Mouse (Mus musculus) monocyte, adult 5-6 weeks (primary cell): ENCODE data around the gene Agk. TPM values are rescaled to one million over a fixed set of nuclear protein-coding genes. Genes with fewer than 3 reads are reported as not detected.

ENCODE experiments used
- ATAC-seq: fragments of 153-309, 156-312 bp; replicated peaks from 2 replicates; pipeline ENCODE4 v1.8.0; 2017; ENCODE audit warnings: mild to moderate bottlenecking; ENCODE audit not compliant: low TSS enrichment, insufficient number of reproducible peaks, severe bottlenecking, poor library complexity, low FRiP score
- total RNA-seq: library from RNA; stranded (forward); fragments of 200-1000, 200-491, 200-594 nt; gene quantifications from 3 replicates; pipeline ENCODE4 v1.2.3, GENCODE M21; 2017

Gene Agk
- total RNA-seq: 12.5 to 16.8 TPM (median 12.7 TPM) in 3 replicates

DNA sequence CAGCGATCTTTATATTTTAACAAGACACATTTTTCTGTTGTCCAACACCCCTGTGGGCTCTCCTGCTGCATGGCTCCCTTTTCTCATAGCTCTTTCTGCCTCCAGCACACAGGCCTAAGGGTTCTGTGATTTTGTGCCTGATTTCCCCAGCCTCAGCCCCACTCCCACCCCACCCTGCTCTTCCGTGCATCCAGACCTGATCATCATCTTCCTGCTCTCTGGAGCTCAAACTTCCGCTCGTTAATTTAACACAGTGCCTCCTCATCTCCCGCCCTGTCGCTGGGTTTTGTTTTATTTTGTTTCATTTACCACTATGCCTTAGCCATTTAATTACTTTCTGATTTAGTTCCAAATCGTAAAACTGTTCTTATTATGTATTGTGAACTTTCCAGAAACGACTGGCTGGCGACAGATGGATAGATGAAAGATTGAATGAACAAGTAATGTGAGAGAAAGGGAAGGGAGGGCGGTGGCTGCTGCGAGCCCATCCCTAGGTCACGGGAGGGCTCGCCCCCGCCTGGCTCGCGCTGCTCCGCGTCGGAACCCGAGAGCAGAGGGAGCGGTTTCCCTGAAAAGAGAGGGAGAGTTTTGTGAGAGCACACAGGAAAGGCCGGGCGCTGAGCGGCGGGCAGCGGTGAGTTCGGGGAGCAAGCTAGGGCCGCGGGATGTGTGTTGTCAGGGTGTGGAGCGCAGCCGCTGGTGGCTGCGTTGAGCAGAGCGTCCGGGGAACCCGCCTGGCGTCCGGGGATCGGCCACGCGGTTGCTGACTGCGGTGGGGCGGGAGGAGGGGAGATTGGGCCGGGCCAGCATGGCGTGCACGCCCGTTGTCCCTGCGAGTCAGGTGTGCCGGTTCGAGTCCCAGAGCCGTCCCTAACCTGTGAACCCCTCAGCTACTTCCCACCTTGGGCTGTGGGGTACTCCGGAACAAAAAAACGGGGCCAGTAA, at the start of gene Agk:
Gene Agk, plus strand, starts transcription at position 276 of the 945 bp plus-strand sequence.
- ATAC-seq: peak; percentile 83

DNA sequence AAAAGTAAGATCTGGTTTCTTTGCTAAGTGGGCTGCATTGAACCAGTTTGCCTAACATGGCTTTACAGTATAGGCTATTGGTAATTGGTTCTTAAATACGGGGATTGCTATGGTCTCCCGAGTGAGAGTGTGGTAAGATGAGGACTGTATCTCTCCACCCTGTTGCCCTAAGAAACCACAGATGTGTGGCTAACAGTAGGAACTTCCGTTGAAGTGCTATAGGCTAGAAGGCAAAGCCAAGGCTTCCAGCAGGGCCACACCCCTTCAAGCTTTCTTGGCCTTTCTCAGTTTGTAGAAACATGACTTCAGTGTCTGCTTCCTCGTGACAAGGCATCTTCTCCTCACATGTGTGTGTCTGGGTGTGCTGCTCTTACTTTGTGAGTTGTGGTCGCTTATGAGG, 24.3 kb upstream of the Agk start:
- no peak for ATAC-seq

DNA sequence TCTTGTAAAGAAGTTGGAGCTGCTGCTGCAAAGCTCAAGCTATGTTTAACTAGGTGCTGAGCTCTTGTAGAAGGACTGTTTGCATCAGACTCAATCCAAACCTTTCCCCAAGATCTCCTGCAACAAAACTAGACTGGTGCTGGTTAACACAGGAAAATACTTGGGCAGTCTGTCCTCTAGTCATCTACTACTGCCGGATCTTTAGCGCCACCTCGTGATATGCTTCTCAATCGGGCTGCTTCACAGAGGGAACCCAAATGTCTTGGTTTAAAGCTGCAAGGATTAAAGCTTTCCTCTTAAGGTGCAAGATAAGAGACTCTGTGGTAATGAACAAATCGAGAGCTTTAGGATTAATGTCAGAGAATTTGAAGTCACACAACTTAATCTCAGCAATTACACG, 21.6 kb upstream of the Agk start:
- ATAC-seq: no peak

DNA sequence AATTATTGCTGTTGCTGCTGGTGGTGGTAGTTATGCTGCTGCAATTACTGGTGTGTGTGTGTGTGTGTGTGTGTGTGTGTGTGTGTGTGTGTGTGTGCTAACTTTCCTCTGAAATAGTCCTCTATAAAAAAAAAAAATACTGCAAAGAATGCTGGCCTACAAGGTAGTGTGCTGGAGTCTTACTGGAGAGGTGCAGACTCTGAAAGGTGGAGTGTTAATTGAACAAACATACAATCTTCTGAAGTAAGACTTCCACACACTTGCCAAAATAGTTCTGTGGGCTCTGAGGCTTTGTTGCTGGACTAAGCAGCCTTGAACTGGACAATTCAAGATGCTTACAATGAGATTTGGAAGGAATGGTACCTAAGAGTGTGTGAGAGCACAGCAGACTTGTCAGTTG, 20.0 kb upstream of the Agk start:
- ATAC-seq: no peak

DNA sequence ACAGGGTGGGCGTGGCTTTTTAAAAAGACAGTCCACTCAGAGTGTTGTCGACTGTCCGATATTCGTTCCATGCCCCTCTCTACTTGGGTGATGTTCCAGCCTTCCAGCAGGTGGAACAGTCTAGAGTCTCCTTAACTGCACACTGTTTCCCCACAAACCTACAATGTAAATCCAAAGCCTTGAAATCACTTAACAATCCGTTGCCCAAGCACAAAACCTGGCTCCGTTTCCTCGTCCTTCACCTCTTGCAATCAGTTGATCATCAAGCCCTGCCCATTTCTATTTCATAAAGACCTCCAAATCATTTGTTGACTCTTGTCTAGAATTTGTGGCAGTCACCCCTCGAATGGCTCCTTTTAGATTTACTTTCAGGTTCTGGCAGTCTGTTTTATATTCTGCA, 1.4 kb downstream of the Agk start:
- no peak for ATAC-seq

DNA sequence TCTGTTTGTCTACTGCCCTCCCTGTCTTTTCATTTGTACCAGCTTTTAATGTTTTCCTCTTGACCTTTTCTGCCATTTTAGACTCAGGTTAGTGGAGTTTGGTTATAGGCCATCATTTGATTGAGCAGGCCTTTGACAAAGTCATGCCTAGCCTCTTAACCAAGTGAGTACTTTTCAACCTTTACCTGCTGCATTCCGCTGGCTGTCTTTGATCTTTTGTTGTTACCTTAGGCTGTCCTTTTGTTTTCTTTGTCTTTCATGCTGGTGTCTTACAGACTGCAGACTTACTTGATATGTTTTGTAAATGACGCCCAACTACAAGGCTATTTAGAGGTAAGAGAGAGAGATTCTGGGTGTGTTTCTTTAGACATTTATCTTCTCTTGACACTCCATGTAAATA, 8.5 kb downstream of the Agk start:
- ATAC-seq: no peak

DNA sequence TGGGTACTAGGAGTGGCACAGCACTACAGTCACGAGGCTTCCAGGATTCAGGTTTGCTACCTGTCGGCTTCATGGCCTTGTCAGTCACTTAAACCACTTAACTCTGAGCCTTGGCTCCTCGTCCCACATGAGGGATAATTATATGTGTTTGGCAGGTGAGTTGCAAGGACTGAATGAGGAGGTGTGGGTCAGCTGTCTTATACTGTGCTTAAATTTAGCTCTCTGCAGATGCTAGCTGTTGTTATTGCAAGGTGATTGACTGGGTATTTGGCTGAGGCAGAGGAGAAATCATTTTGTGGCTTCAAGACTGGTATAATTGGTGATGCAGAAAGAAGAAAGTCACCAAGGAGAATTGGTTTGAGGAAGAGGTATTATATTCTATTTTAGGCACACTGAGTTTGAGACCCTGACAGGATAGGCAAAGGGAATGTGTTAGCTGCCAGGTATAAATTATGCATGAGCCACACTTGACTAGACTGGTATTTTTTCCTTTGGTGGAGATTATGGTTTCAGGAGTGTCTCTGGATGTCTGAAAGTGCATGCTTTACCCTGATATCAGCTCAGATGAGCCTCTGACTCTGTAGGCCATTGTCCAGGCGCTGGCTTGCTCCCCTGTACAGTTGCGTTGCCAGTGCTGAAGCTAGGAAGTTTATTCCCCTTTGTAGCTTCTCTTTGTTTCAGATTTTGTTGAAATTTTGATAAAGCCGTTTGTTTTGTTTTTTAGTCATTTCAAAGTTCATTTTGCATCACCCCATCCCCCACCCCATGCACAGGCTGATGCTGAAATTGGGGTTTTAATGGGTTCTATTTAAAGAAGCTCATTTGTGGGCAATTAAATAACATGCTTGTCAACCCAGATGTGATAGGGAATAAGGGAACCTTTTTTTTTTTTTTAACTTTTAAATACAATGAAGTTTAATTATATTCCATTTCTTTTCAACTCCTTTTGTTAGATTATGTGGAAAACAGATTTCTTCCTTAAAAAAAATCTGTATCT, 12.1 kb downstream of the Agk start:
- ATAC-seq: no peak

DNA sequence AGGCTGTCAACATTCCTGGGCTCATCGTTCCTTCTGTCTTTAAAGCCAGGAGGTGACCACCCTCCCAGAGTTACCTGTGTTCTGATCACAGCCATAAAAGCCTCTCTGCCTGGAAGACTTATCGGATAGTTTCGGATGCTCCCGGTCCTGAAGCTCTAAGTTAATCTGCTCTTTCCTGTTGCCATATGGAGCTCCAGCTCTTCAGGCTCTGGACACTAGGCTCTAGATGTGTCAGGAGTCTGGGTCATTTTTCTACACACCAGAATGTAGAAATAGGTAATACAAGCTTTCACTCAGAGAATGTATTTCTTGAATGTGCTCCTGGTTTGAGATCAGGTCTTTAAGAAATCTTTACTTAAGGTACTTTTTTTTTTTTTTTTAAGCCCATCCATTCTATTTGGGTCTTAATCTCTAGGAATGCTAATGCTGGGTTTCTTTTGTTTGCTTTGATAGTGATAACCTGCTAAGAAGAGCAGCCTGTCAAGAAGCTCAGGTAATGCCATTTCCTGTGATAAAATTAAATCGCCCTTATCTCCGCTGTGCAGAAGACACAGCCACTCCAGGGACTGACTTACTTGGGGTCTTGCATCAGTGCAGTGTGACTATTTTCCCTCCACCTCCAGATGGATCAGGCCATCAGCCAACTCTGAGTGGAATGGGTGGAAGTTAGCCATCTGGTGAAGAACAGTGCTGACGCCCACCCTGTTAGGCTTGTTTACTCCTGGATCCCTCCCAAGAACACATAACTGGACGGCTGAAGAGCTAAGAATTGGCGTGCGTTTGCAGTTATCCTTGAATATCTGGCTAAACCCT, 22.2 kb downstream of the Agk start:
- ATAC-seq: no peak

DNA sequence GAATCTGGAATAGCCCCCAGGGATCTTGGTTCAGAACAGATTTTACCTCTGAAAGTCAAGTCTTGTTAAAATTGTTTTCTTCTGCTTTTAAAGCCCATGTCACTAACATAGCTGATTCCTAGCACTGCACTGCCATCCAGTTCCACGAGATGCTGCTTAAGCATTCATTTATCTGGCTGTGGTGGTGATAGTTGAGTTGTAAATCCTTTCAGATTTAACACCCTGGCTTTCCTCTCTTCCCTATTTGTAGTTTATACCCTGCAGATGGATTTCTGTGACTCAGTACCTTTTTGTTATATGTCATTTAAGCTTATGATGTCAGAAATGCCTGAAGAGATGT, 22.8 kb downstream of the Agk start:
- no peak for ATAC-seq

DNA sequence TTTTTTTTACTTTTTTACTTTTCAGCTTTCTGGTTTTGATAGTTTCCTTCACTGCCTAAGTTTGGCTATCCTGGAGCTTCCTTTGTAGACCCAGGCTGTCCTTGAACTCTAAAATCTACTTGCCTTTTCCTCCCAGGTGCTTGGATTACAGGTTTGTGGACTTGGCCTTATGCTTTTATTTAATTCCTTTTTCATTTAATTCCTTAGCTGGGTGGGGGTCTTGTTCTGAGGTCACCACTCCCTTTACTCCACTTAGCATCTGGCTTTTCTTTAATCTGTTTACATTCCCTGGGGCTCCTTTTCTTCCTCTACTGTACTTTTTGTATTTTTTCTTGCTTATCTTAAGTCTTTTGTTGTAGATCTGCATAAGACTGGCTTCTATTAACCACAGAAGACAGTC, 25.1 kb downstream of the Agk start:
- no peak for ATAC-seq

DNA sequence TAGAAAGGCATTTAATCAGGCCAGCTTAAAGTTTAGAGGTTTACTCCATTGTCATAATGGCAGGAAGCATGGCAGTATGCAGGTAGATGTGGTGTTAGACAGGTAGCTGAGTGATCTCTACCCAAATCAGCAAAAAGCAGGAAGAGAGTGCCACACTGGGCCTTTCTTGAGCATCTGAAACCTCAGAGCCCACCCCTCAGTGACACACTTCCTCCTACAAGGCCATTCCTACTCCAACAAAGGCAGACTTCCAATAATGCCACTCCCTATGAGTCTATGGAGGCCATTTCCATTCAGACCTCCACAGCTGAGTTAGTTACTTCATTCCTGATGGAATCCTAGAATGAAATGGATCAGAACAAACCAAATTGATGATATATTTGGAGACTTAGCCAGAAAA, 25.9 kb downstream of the Agk start:
- ATAC-seq: no peak

DNA sequence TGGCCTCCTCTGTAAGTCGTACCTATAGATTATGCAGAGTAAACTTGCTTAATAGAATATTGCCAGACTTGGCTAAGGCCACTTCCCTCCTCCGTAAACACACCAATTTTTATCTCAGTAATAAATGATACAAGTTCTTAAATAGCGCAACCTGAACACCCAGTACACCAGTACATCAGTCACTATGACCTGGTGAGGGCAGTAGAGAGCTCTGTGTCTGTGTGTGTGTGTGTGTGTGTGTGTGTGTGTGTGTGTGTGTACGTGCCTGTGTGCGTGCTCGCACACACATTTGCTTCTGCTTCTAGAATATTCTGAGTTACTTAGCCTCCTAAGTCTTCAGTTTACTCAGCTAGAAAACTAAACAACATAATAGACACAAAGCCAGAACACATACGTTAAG, 28.4 kb downstream of the Agk start:
- no peak for ATAC-seq

DNA sequence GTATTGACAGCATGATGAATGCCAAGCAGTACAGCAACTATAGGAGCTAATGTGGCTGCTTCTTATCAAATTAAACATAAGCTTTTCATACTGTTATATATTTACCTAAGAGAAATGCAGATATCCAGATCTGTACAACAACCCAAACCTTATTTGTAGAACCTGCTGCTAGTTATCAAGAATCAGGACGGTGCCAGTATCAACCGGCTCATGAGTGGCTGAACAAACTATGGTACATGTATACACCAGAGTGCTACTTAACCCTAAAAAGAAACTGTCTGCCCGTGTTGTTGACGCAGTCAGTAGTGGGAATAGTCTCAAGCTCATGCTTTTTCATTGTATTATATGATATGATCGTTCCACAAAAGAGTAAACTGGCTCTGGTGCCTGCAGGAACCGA, 46.1 kb downstream of the Agk start:
- no peak for ATAC-seq

DNA sequence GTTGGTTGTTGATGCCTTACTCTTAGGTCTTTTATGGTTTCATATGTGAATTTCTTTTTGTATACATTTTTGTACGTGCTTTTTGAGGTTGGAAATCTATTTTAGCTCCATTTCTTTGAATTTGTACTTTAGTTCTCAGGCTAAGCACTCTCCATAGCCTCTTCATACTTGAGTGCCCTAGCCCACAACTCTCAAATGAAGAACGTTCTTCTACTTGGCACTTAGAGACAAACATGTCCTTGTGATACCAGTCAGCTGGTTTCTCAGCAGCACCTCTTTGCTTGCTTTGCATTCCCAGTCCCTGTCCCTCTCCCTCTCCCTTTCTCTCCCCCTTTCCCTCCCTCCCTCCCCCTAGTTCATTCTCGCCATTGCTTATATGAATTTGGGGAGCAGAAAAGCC, 55.2 kb downstream of the Agk start:
- no peak for ATAC-seq

DNA sequence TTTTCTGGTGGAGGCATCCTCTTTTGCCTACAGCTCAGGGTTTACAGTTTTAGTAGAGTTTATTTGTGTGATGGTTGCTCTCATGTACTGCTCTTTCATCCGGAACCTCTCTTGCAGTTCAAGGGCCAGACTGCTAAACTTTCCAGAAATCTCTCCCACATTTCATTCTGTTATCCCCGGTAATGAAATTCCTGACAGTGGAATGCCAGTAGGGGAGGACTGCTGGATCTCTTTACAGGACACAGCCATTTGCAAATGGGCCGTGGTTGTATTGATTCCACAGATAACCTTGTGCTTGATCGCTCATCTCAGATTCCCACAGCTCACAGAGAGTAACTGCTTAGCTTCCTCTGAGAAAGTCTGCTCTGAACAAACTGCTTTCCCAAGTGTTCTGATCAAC, 56.9 kb downstream of the Agk start:
- ATAC-seq: no peak

DNA sequence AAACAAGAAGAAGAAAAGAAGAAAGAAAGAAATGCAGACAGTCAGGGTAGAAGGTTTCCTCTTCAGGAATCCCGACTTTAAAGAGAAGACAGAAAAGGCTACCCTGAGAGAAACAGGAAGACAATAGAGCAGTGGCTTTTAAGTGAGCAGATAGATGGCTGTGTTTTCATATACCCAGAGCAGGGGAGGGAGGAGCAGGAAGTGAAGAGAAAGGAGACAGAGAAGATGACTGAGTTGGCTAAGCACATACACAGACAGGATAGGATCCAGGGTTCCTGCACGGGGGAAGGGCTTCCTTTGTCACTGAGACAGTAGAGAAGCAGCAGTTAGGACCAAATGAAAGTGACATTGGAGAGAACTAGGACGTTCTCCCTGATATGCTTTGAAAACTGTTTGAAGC, 60.7 kb downstream of the Agk start:
- no peak for ATAC-seq

DNA sequence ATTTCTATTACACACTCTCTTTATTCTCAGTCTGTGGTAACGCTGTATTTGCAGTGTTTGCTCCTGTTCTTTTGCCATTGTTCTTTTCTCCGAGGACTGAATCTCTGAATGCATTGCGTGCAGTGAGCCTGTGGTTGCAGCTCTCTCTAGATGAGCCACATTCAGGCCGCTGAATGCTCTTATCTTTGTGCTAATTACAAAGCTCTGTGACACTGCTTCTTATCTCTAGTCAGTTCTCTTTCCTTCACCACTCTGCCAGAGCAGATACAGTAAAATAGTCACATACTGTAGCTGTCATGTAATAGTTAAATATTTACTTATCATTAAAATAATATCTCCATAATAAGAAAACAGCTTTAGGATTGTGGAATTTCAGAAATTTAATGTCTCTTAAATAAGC, 63.7 kb downstream of the Agk start:
- ATAC-seq: no peak

DNA sequence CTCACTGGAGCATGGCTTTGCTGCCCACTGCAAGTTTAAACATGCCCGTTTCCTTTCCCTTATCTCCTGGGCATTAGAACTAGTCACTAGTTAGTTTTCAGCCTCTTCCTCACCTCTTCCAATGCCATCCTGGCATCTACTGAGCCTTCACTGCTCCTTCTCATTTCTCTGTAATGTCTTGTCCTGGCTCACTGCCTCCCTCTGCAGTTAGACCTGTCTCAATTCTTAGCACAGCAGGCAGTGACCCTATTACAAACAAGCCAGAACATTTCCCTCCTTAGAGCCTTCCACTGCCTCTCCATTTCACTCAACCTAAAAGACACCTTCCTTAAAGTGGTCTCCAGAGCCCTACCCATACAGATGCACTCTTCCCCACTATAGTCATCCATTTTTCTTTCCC, 66.0 kb downstream of the Agk start:
- no peak for ATAC-seq

DNA sequence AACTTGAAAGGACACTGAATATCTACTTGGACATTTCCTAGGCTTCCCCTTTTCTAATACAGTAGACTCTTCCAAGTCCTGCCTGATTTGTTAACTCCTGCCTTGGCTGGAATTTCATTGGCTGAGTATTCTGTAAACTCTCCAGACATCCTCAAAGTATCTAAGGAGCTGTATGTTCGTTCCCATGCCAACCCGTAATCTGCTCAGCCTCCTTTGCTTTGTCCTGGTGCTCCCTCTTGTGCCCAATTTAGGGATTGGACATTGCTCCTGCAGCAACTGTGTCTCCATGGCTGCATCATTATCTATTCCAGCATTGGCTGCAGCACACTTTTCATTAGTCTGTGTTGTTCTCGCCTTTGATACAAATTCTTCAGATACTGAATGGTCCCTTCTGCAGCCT, 68.2 kb downstream of the Agk start:
- no peak for ATAC-seq
